Mouse (Mus musculus) kidney, adult 2 months (tissue): Measurements from ENCODE around the gene Fat1.

Experiments
- CTCF ChIP-seq: fragments of 200-500 bp; conservative IDR thresholded peaks from 2 replicates; pipeline ENCODE4 v1.5.1; 2011; ENCODE audit warnings: low read depth, mild to moderate bottlenecking, control low read depth, low read length, moderate library complexity, mixed read lengths; ENCODE audit not compliant: insufficient read depth, insufficient read length
- POLR2A ChIP-seq: fragments of 200-500 bp; IDR thresholded peaks from one replicate; pipeline ENCODE4 v1.6.1; 2011; ENCODE audit warnings: low read depth, low read length, control low read depth

GRCm38 (mm10) chr8:44945577-44945976, 10.3 kb downstream of the Fat1 start:
- TF ChIP-seq CTCF (no peak), POLR2A (no peak)
